Mouse (Mus musculus) hindbrain, embryonic 13.5 days (tissue): ENCODE measurements around the gene Dnajb8. TPM values are rescaled to one million over a fixed set of nuclear protein-coding genes. Genes with fewer than 3 reads are reported as not detected.

ENCODE experiments used
- ATAC-seq: fragments of 200-750 bp; cut with Nextera tagmentation; 2 replicates; pipeline ENCODE4 v1.8.0; 2017; ENCODE audit warnings: moderate TSS enrichment; ENCODE audit not compliant: low FRiP score
- H3K27ac ChIP-seq: fragments of 300-500 bp; sonication (generic); 2 replicates; pipeline ENCODE4 v1.5.1; 2015; ENCODE audit warnings: inconsistent platforms, mild to moderate bottlenecking, moderate library complexity
- H3K27me3 ChIP-seq: fragments of 300-500 bp; sonication (generic); 2 replicates; pipeline ENCODE4 v1.6.1; 2015; ENCODE audit warnings: mild to moderate bottlenecking, inconsistent platforms
- H3K36me3 ChIP-seq: fragments of 300-500 bp; sonication (generic); 2 replicates; pipeline ENCODE4 v1.6.1; 2015; ENCODE audit warnings: mild to moderate bottlenecking, inconsistent platforms
- H3K4me1 ChIP-seq: fragments of 300-500 bp; sonication (generic); replicated peaks from 2 replicates; pipeline ENCODE4 v1.6.1; 2015; ENCODE audit warnings: inconsistent platforms
- H3K4me2 ChIP-seq: fragments of 300-500 bp; sonication (generic); 2 replicates; pipeline ENCODE4 v1.6.1; 2015; ENCODE audit warnings: inconsistent platforms, mild to moderate bottlenecking, moderate library complexity
- H3K4me3 ChIP-seq: fragments of 300-500 bp; sonication (generic); 2 replicates; pipeline ENCODE4 v1.5.1; 2015; ENCODE audit warnings: mild to moderate bottlenecking, inconsistent platforms
- H3K9ac ChIP-seq: fragments of 300-500 bp; sonication (generic); 2 replicates; pipeline ENCODE4 v1.6.1; 2015; ENCODE audit warnings: mild to moderate bottlenecking, inconsistent platforms
- H3K9me3 ChIP-seq: fragments of 300-500 bp; sonication (generic); 2 replicates; pipeline ENCODE4 v1.6.1; 2016; ENCODE audit warnings: inconsistent platforms
- WGBS: fragments of 180-500 bp; shearing (Covaris S2); methylation state at CpG from one replicate; pipeline ENCODE4 v1.1.7; 2015; 5-methylcytosine and 5-hydroxymethylcytosine counted together
- polyA plus RNA-seq: library from polyadenylated mRNA; unstranded; fragments of >200 nt; fragmentation: Nextera tagmentation; extraction: Ambion mirVana; gene quantifications from 2 replicates; pipeline ENCODE4 v1.2.1, GENCODE M21; 2015

The Dnajb8 gene
- polyA plus RNA-seq, 1 experiment from 2014 or later = not detected

- no peak overlapping the region for H3K4me3 ChIP-seq
- H3K4me1 ChIP-seq = peaks cover 7% of the 10 kb centered on the region
- H3K9me3 ChIP-seq = no peaks in the 10 kb centered on the region
- no peak overlapping the region for H3K4me2 ChIP-seq
- no peak for ATAC-seq
- no peak overlapping the region for H3K27ac ChIP-seq
- peaks cover 4% of the 10 kb centered on the region; the same call in 1 of the 2 replicates for H3K36me3 ChIP-seq
- H3K9ac ChIP-seq = no peak overlapping the region
- H3K27me3 ChIP-seq = no peaks in the 10 kb centered on the region
- WGBS = 89% methylated on average over 4 of the region's 4 CpGs
These were observed 54.2 kb downstream of the Dnajb8 start for GRCm38 (mm10) chr6:88276221-88276620.

GRCm38 (mm10) chr6:88277242-88277641, 55.2 kb downstream of the Dnajb8 start:
- H3K4me3 ChIP-seq = no peak overlapping the region
- no peak overlapping the region for H3K9ac ChIP-seq
- no peak overlapping the region for H3K4me2 ChIP-seq
- no peaks in the 10 kb centered on the region for H3K9me3 ChIP-seq
- no peaks in the 10 kb centered on the region for H3K4me1 ChIP-seq
- peaks cover 4% of the 10 kb centered on the region; the same call in 1 of the 2 replicates for H3K36me3 ChIP-seq
- H3K27ac ChIP-seq = no peak overlapping the region
- no peak for ATAC-seq
- WGBS = 90% methylated on average over 4 of the region's 4 CpGs
- H3K27me3 ChIP-seq = no peaks in the 10 kb centered on the region

GRCm38 (mm10) chr6:88278141-88278540, 56.1 kb downstream of the Dnajb8 start:
- no peak overlapping the region for H3K9ac ChIP-seq
- no peak for ATAC-seq
- no peak overlapping the region for H3K27ac ChIP-seq
- peaks cover 4% of the 10 kb centered on the region; the same call in 1 of the 2 replicates for H3K36me3 ChIP-seq
- no peaks in the 10 kb centered on the region for H3K9me3 ChIP-seq
- 83% methylated on average over 2 of the region's 2 CpGs for WGBS
- H3K4me1 ChIP-seq = no peaks in the 10 kb centered on the region
- no peak overlapping the region for H3K4me3 ChIP-seq
- no peaks in the 10 kb centered on the region for H3K27me3 ChIP-seq
- H3K4me2 ChIP-seq = no peak overlapping the region

GRCm38 (mm10) chr6:88290129-88290766, 68.2 kb downstream of the Dnajb8 start:
- ATAC-seq = no peak; the same call in 1 of the 2 replicates

GRCm38 (mm10) chr6:88292274-88292909, 70.3 kb downstream of the Dnajb8 start:
- no peaks in the 10 kb centered on the region for H3K4me1 ChIP-seq
- peaks cover 8% of the 10 kb centered on the region for H3K36me3 ChIP-seq
- no peak for ATAC-seq
- no peak overlapping the region for H3K27ac ChIP-seq
- no peaks in the 10 kb centered on the region for H3K27me3 ChIP-seq
- no peaks in the 10 kb centered on the region for H3K9me3 ChIP-seq
- no peak overlapping the region for H3K9ac ChIP-seq
- H3K4me2 ChIP-seq = no peak overlapping the region
- 82% methylated on average over 4 of the region's 4 CpGs for WGBS
- no peak overlapping the region for H3K4me3 ChIP-seq

More at GRCm38 (mm10) chr6:88290129-88290766, 68.2 kb downstream of the Dnajb8 start:
- 58% methylated on average over 6 of the region's 6 CpGs for WGBS
- Histone ChIP-seq H3K27me3 (no peaks in the 10 kb centered on the region), H3K4me2 (no peak overlapping the region), H3K4me3 (no peak overlapping the region), H3K9me3 (no peaks in the 10 kb centered on the region), H3K9ac (no peak overlapping the region), H3K27ac (no peak overlapping the region), H3K4me1 (no peaks in the 10 kb centered on the region), H3K36me3 (no peaks in the 10 kb centered on the region; the same call in 1 of the 2 replicates)

GRCm38 (mm10) chr6:88299491-88299890, 77.4 kb downstream of the Dnajb8 start:
- H3K27ac ChIP-seq = no peak overlapping the region
- H3K4me3 ChIP-seq = no peak overlapping the region
- H3K9ac ChIP-seq = no peak overlapping the region
- 44% methylated on average over 2 of the region's 2 CpGs for WGBS
- no peak for ATAC-seq
- no peaks in the 10 kb centered on the region for H3K27me3 ChIP-seq
- H3K4me1 ChIP-seq = no peaks in the 10 kb centered on the region
- H3K4me2 ChIP-seq = no peak overlapping the region
- no peaks in the 10 kb centered on the region for H3K9me3 ChIP-seq
- peaks cover 12% of the 10 kb centered on the region for H3K36me3 ChIP-seq

- Histone ChIP-seq H3K4me3 (no peak overlapping the region), H3K36me3 (peaks cover 12% of the 10 kb centered on the region), H3K9ac (no peak overlapping the region), H3K4me2 (no peak overlapping the region), H3K27ac (no peak overlapping the region), H3K4me1 (no peaks in the 10 kb centered on the region), H3K27me3 (no peaks in the 10 kb centered on the region), H3K9me3 (no peaks in the 10 kb centered on the region)
- no peak for ATAC-seq
- WGBS = 63% methylated on average over 7 of the region's 7 CpGs
These were observed 79.2 kb downstream of the Dnajb8 start for GRCm38 (mm10) chr6:88301234-88301633.

Other genes with a start within 250 kb of the Dnajb8 start
- 18.4 and 20.2 TPM in 2 replicates for gene H1fx, start 240.6 kb upstream of the Dnajb8 start, polyA plus RNA-seq
- gene Rab7, start 177.0 kb upstream of the Dnajb8 start, polyA plus RNA-seq = 290 and 303 TPM in 2 replicates
- gene Rpn1, start 137.8 kb upstream of the Dnajb8 start, polyA plus RNA-seq = 284 and 286 TPM in 2 replicates
- gene Gata2, start 28.4 kb upstream of the Dnajb8 start, polyA plus RNA-seq = 20.6 and 27.0 TPM in 2 replicates
- 25.2 and 27.4 TPM in 2 replicates for gene Eefsec, start 224.3 kb downstream of the Dnajb8 start, polyA plus RNA-seq
- gene Ruvbl1, start 243.1 kb downstream of the Dnajb8 start, polyA plus RNA-seq = 93.7 and 95.4 TPM in 2 replicates